In genomic region chr11:95004136-95004936, GRCm38 (mm10) we compare ENCODE assay signal across 14 mouse cellular contexts. TPM values are rescaled to one million over a fixed set of nuclear protein-coding genes. Genes with fewer than 3 reads are reported as not detected.
A peak's percentile ranks its signal among the peaks of the same experiment; 100 is the strongest.
DNase-seq lines count a peak whose midpoint lies in the region; ATAC-seq lines count a peak whose summit lies in the region.
"Had no signal": no experiment of that assay in that cellular context is flagged by ENCODE, and none has a peak within 500 bp of the region (broad histone marks: within the 10 kb centered on the region; RNA-seq: fewer than 3 reads in every experiment).

No protein-coding gene starts in this region.

- no peak overlapping the region for H3K4me2 ChIP-seq in hindbrain, embryonic 13.5 days
- H3K4me2 ChIP-seq: lung, embryonic 15.5 days; neural tube, embryonic 12.5 days had no signal

- no peak for ATAC-seq in hindbrain, embryonic 13.5 days (ENCODE audit: low FRiP score)

- no peak overlapping the region for H3K4me3 ChIP-seq in hindbrain, embryonic 13.5 days
- H3K4me3 ChIP-seq: lung, embryonic 15.5 days; neural tube, embryonic 12.5 days had no signal

- no peak overlapping the region for H3K9ac ChIP-seq in hindbrain, embryonic 13.5 days
- H3K9ac ChIP-seq: lung, embryonic 15.5 days; neural tube, embryonic 12.5 days had no signal

- peak; percentile 97 for DNase-seq in heart, adult 11 months
- no peak for DNase-seq in heart, adult 18-20 months
- peak; percentile 40 for DNase-seq in retina, postnatal 1 day
- no peak for DNase-seq in retina, embryonic 14.5 days (ENCODE audit: low spot score)
- DNase-seq in urinary bladder, postnatal 4 days (ENCODE audit: low spot score in 2 of 2) = no peak
- no peak for DNase-seq in lung, postnatal 14 days
- no peak for DNase-seq in layer of hippocampus, postnatal 14 days (ENCODE audit: low spot score in 2 of 2)
- DNase-seq: gastrocnemius, postnatal 10 days had no signal

- no peaks in the 10 kb centered on the region for H3K27me3 ChIP-seq in hindbrain, embryonic 13.5 days
- H3K27me3 ChIP-seq: lung, embryonic 15.5 days; neural tube, embryonic 12.5 days had no signal

- H3K4me1 ChIP-seq in hindbrain, embryonic 13.5 days (replicated peaks) = peaks cover 65% of the 10 kb centered on the region

- peak overlapping the region; percentile 58 for H3K27ac ChIP-seq in hindbrain, embryonic 13.5 days
- H3K27ac ChIP-seq: lung, embryonic 15.5 days had no signal

- no peaks in the 10 kb centered on the region for H3K9me3 ChIP-seq in hindbrain, embryonic 13.5 days
- H3K9me3 ChIP-seq: lung, embryonic 15.5 days; neural tube, embryonic 12.5 days had no signal

- 87% methylated on average over 12 of the region's 12 CpGs for WGBS in hindbrain, embryonic 13.5 days

- peaks cover 66% of the 10 kb centered on the region for H3K36me3 ChIP-seq in hindbrain, embryonic 13.5 days

RNA-seq across cellular contexts. Expression of gene Samd14, which starts 5.3 kb away (rescaled TPM):
- total RNA-seq in heart, adult 18-20 months (2021) = 1 to 10 TPM; 1.1 to 1.9 TPM
- 132 and 142 TPM in 2 replicates for polyA plus RNA-seq in hindbrain, embryonic 13.5 days (2015; fragmentation: Nextera tagmentation; extraction: Ambion mirVana)
- total RNA-seq in layer of hippocampus, postnatal 14 days (2021) = 10 to 100 TPM; 73.6 to 78.1 TPM

RNA-seq across cellular contexts. Expression of gene Ppp1r9b, which starts 13.5 kb away (rescaled TPM):
- total RNA-seq in heart, adult 18-20 months (2021) = 10 to 100 TPM; 44.8 to 47.2 TPM
- 16.9 and 17.3 TPM in 2 replicates for polyA plus RNA-seq in hindbrain, embryonic 13.5 days (2015; fragmentation: Nextera tagmentation; extraction: Ambion mirVana)
- total RNA-seq in layer of hippocampus, postnatal 14 days (2021) = 100 to 1,000 TPM; 705 to 706 TPM

RNA-seq across cellular contexts. Expression of gene Sgca, which starts 28.2 kb away (rescaled TPM):
- total RNA-seq in heart, adult 18-20 months (2021) = 100 to 1,000 TPM; 182 to 184 TPM
- polyA plus RNA-seq in hindbrain, embryonic 13.5 days (2015; fragmentation: Nextera tagmentation; extraction: Ambion mirVana) = 0.23 and 0.52 TPM in 2 replicates
- under 1 TPM; 0.95 to 0.99 TPM for total RNA-seq in layer of hippocampus, postnatal 14 days (2021)

RNA-seq across cellular contexts. Expression of gene Pdk2, which starts 36.8 kb away (rescaled TPM):
- total RNA-seq in heart, adult 18-20 months (2021) = 100 to 1,000 TPM; 421 to 452 TPM
- 24.2 and 25.5 TPM in 2 replicates for polyA plus RNA-seq in hindbrain, embryonic 13.5 days (2015; fragmentation: Nextera tagmentation; extraction: Ambion mirVana)
- total RNA-seq in layer of hippocampus, postnatal 14 days (2021) = 10 to 100 TPM; 90.5 to 91.0 TPM

RNA-seq across cellular contexts. Expression of gene Hils1, which starts 36.9 kb away (rescaled TPM):
- total RNA-seq in heart, adult 18-20 months (2021) = not detected
- not detected in 2 replicates for polyA plus RNA-seq in hindbrain, embryonic 13.5 days (2015; fragmentation: Nextera tagmentation; extraction: Ambion mirVana)
- not detected for total RNA-seq in layer of hippocampus, postnatal 14 days (2021)
- total RNA-seq: adrenal gland, postnatal 4 days; gastrocnemius, postnatal 10 days had no signal
- polyA plus RNA-seq: cortical plate, adult 2 months; large intestine, adult 2 months; lung, embryonic 15.5 days; neural tube, embryonic 12.5 days had no signal

Comparison
In these comparisons a context has a peak if more than half of its experiments do, and no peak if none do; other contexts are left out.
1. DNase-seq: peak in heart, adult 11 months (single experiment) and retina, postnatal 1 day (single experiment); none in heart, adult 18-20 months (0 of 2), retina, embryonic 14.5 days (single experiment), urinary bladder, postnatal 4 days (0 of 2), lung, postnatal 14 days (single experiment) and layer of hippocampus, postnatal 14 days (0 of 2).
2. RNA of gene Samd14, which starts 5.3 kb away (total RNA-seq): 73.6 to 78.1 TPM in layer of hippocampus, postnatal 14 days; 1.1 to 1.9 TPM in heart, adult 18-20 months; every median in the first group is over 10 times any median in the second.
3. RNA of gene Ppp1r9b, which starts 13.5 kb away (total RNA-seq): 705 to 706 TPM in layer of hippocampus, postnatal 14 days; 44.8 to 47.2 TPM in heart, adult 18-20 months; every median in the first group is over 10 times any median in the second.
4. RNA of gene Sgca, which starts 28.2 kb away (total RNA-seq): 182 to 184 TPM in heart, adult 18-20 months; 0.95 to 0.99 TPM in layer of hippocampus, postnatal 14 days; every median in the first group is over 10 times any median in the second.